Mouse (Mus musculus): ENCODE data around the gene Snrpb2.

Snrpb2 gene

GRCm38 (mm10) chr2:143093726-143094125 lies 30.9 kb downstream of the Snrpb2 start:
- peak; percentile 54 for DNase-seq (ENCODE audit: low spot score)

- DNase-seq (ENCODE audit: low spot score) = no peak
These were observed 31.9 kb downstream of the Snrpb2 start for GRCm38 (mm10) chr2:143094761-143095160.

- no peak for DNase-seq (ENCODE audit: low spot score)
These were observed 34.3 kb downstream of the Snrpb2 start for GRCm38 (mm10) chr2:143097170-143097569.

DNA sequence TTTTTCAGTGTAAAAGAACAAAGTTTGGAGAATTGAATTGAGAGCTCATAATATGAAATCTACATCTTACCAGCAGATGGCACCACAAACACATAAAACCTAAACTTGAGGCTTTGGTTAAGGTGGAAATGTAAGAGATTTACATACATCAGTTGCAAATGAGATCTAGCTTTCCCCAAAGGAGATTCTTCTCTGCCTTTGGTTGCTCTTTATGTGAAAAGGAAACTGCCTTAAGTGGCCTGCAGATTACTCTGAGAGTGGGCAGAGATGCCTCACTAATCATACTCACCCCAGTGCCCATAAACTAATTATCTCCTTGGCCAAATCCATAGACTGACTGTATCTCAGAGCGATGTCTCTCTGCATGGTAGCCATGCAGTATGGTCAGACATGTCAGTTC lies 51.0 kb downstream of the Snrpb2 start:
- DNase-seq (ENCODE audit: low spot score) = peak; percentile 54

DNA sequence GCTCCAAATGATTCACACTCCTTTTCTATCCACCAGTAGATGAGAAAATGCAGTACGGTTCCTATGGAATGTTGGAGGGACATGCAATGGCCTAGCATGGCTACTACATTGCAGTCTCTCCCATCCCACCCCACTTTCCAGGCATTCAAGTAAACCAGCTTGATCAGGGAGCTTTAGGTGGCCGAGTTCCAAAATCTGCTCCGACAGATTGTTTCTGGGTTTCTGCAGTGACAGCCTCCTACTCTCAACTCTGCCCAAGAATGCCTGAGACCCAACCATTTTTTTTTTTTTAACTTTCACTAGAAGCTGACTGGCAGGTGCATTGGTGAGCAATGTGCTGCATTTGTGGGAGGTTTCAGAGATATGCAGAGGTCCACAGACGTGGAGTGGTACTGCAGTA lies 51.9 kb downstream of the Snrpb2 start:
- DNase-seq (ENCODE audit: low spot score) = no peak

- DNase-seq (ENCODE audit: low spot score) = no peak
These were observed 54.6 kb downstream of the Snrpb2 start for GRCm38 (mm10) chr2:143117453-143117852.

DNA sequence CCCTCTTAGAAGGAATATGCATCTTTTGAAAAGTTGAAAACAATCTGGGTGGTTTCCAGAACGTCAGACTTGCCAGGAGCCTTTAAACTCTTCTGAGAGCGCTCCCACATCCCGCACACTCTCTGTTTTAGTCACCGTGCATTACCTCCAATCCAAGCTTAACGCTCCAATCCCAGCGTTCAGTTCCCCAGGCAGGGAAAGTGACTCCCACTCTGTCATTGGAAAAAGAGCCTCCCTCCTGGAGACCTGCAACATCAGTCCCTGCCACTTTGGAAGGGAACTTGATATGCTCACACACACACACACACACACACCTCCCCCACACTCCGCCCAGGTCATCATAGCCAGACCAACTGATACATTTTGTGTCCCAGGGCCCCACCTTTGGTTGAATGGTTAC lies 55.4 kb downstream of the Snrpb2 start:
- DNase-seq (ENCODE audit: low spot score) = no peak
